Mouse (Mus musculus) thymus, adult 2 months (tissue): ENCODE results near the gene Fam131c. TPM values are rescaled to one million over a fixed set of nuclear protein-coding genes. Genes with fewer than 3 reads are reported as not detected.

ENCODE experiments used
- DNase-seq: peaks from one replicate; pipeline ENCODE4 v3.0.0; 2021
- H3K27ac ChIP-seq: fragments of 200-500 bp; 2 replicates; pipeline ENCODE4 v1.5.1; 2012; ENCODE audit warnings: low read length, control low read depth; ENCODE audit not compliant: control insufficient read depth, insufficient read depth
- H3K27me3 ChIP-seq: fragments of 200-500 bp; 2 replicates; pipeline ENCODE4 v1.6.1; 2012; ENCODE audit warnings: mild to moderate bottlenecking, low read length, moderate library complexity, mixed read lengths; ENCODE audit not compliant: control insufficient read depth, insufficient read depth
- H3K36me3 ChIP-seq: fragments of 200-500 bp; 2 replicates; pipeline ENCODE4 v1.6.1; 2012; ENCODE audit warnings: mild to moderate bottlenecking, low read length, moderate library complexity; ENCODE audit not compliant: control insufficient read depth, insufficient read depth
- H3K4me1 ChIP-seq: fragments of 200-500 bp; replicated peaks from 2 replicates; pipeline ENCODE4 v1.6.1; 2012; ENCODE audit warnings: low read length; ENCODE audit not compliant: control insufficient read depth, insufficient read depth
- H3K4me3 ChIP-seq: fragments of 200-500 bp; 2 replicates; pipeline ENCODE4 v1.5.1; 2012; ENCODE audit warnings: mild to moderate bottlenecking, low read length, control low read depth, moderate library complexity; ENCODE audit not compliant: control insufficient read depth, insufficient read depth
- CTCF ChIP-seq: fragments of 200-500 bp; IDR thresholded peaks from 2 replicates; pipeline ENCODE4 v1.5.1; 2012; ENCODE audit warnings: mild to moderate bottlenecking, control low read depth, low read length, moderate library complexity, borderline replicate concordance; ENCODE audit not compliant: control insufficient read depth, poor library complexity, insufficient read depth; ENCODE audit errors: extremely low read depth
- POLR2A ChIP-seq: fragments of 200-500 bp; IDR thresholded peaks from 2 replicates; pipeline ENCODE4 v1.6.1; 2012; ENCODE audit warnings: mild to moderate bottlenecking, low read length, control low read depth, moderate library complexity; ENCODE audit not compliant: control insufficient read depth, poor library complexity, insufficient read depth; ENCODE audit errors: extremely low read depth
- WGBS: fragments of 180-500 bp; shearing (Covaris S2); methylation state at CpG from one replicate; pipeline ENCODE4 v1.1.7; 2018; 5-methylcytosine and 5-hydroxymethylcytosine counted together
- polyA plus RNA-seq: library from polyadenylated mRNA; depleted of rRNA; stranded (reverse); fragments of >200 nt; gene quantifications from 2 replicates; pipeline ENCODE4 v1.2.3, GENCODE M21; 2012; rRNA removed

Gene Fam131c
- 0.17 and 0.40 TPM in 2 replicates for polyA plus RNA-seq

GRCm38 (mm10) chr4:141367997-141368791 lies at the start of gene Fam131c:
TSS of gene Fam131c (plus strand) at chr4:141368220.
- Histone ChIP-seq H3K4me3 (no peak within 1 kb of the TSS), H3K36me3 (no peaks in the 10 kb centered on the region), H3K27ac (no peak within 1 kb of the TSS), H3K27me3 (peaks cover 3% of the 10 kb centered on the region; the same call in 1 of the 2 replicates), H3K4me1 (0 out of 2 replicates have a peak, but pooled peaks cover 2% of the 10 kb centered on the region)
- DNase-seq, result no peak
- WGBS, result 6% methylated on average over 63 of the region's 71 CpGs
- TF ChIP-seq CTCF (no peak), POLR2A (no peak)

- H3K36me3 ChIP-seq, result no peaks in the 10 kb centered on the region
- no peak overlapping the region for H3K4me3 ChIP-seq
- no peak for DNase-seq
- no peak overlapping the region for H3K27ac ChIP-seq
- WGBS, result 73% methylated on average over 11 of the region's 11 CpGs
- H3K27me3 ChIP-seq, result no peaks in the 10 kb centered on the region
- no peaks in the 10 kb centered on the region for H3K4me1 ChIP-seq
- no peak for TF ChIP-seq CTCF
- no peak for TF ChIP-seq POLR2A
Observed at GRCm38 (mm10) chr4:141322526-141322925, 45.5 kb upstream of the Fam131c start.

GRCm38 (mm10) chr4:141324771-141325191 lies 43.2 kb upstream of the Fam131c start:
- Histone ChIP-seq H3K27me3 (no peaks in the 10 kb centered on the region), H3K4me3 (no peak overlapping the region), H3K27ac (no peak overlapping the region), H3K36me3 (no peaks in the 10 kb centered on the region), H3K4me1 (no peaks in the 10 kb centered on the region)
- no peak for DNase-seq
- WGBS, result 91% methylated on average over 6 of the region's 6 CpGs
- TF ChIP-seq POLR2A (no peak), CTCF (no peak)

- H3K36me3 ChIP-seq, result no peaks in the 10 kb centered on the region
- no peak for TF ChIP-seq POLR2A
- TF ChIP-seq CTCF, result no peak
- no peak for DNase-seq
- 21% methylated on average over 15 of the region's 15 CpGs for WGBS
- no peak overlapping the region for H3K4me3 ChIP-seq
- H3K27me3 ChIP-seq, result no peaks in the 10 kb centered on the region
- H3K27ac ChIP-seq, result no peak overlapping the region
- no peaks in the 10 kb centered on the region for H3K4me1 ChIP-seq
Observed at GRCm38 (mm10) chr4:141325636-141326035, 42.4 kb upstream of the Fam131c start.

GRCm38 (mm10) chr4:141327075-141327474 lies 40.9 kb upstream of the Fam131c start:
- no peak for TF ChIP-seq POLR2A
- TF ChIP-seq CTCF, result no peak
- WGBS, result 96% methylated on average over 4 of the region's 4 CpGs
- Histone ChIP-seq H3K4me1 (no peaks in the 10 kb centered on the region), H3K27ac (no peak overlapping the region), H3K4me3 (no peak overlapping the region), H3K36me3 (no peaks in the 10 kb centered on the region), H3K27me3 (no peaks in the 10 kb centered on the region)
- no peak for DNase-seq

- TF ChIP-seq POLR2A (no peak), CTCF (no peak)
- Histone ChIP-seq H3K27ac (no peak overlapping the region), H3K4me3 (no peak overlapping the region), H3K27me3 (no peaks in the 10 kb centered on the region), H3K4me1 (no peaks in the 10 kb centered on the region), H3K36me3 (no peaks in the 10 kb centered on the region)
- DNase-seq, result no peak
- WGBS, result 95% methylated on average over 9 of the region's 9 CpGs
Observed at GRCm38 (mm10) chr4:141328742-141329141, 39.3 kb upstream of the Fam131c start.

GRCm38 (mm10) chr4:141329968-141330367 lies 38.1 kb upstream of the Fam131c start:
- Histone ChIP-seq H3K4me1 (no peaks in the 10 kb centered on the region), H3K36me3 (no peaks in the 10 kb centered on the region), H3K27me3 (no peaks in the 10 kb centered on the region), H3K4me3 (no peak overlapping the region), H3K27ac (no peak overlapping the region)
- TF ChIP-seq POLR2A (no peak), CTCF (no peak)
- no peak for DNase-seq
- 79% methylated on average over 12 of the region's 12 CpGs for WGBS
